Mouse (Mus musculus) erythroblast, embryonic 14.5 days (primary cell): Measurements from ENCODE around the gene Tmem201. TPM values are rescaled to one million over a fixed set of nuclear protein-coding genes. Genes with fewer than 3 reads are reported as not detected.
A peak's percentile ranks its signal among the peaks of the same experiment; 100 is the strongest.
"Not testable (repeated sequence)": the region's sequence is repeated elsewhere in the genome, so short reads cannot be mapped to it uniquely, and the experiment has no call there.

Source experiments
- H3K27me3 ChIP-seq: 2 replicates; pipeline ENCODE4 v1.6.1; 2012; ENCODE audit warnings: inconsistent platforms; ENCODE audit not compliant: control insufficient read depth
- H3K36me3 ChIP-seq: 2 replicates; pipeline ENCODE4 v1.6.1; 2012; ENCODE audit warnings: mild to moderate bottlenecking, inconsistent platforms; ENCODE audit not compliant: control insufficient read depth
- H3K4me1 ChIP-seq: 2 replicates; pipeline ENCODE4 v1.6.1; 2012; ENCODE audit warnings: inconsistent platforms; ENCODE audit not compliant: control insufficient read depth
- H3K4me3 ChIP-seq: replicated peaks from 2 replicates; pipeline ENCODE3; 2012; ENCODE audit warnings: moderate library complexity, mild to moderate bottlenecking, inconsistent platforms
- H3K9me3 ChIP-seq: 2 replicates; pipeline ENCODE4 v1.6.1; 2012; ENCODE audit warnings: low read length, inconsistent platforms, mixed read lengths; ENCODE audit not compliant: control insufficient read depth
- GATA1 ChIP-seq: IDR thresholded peaks from 2 replicates; pipeline ENCODE4 v1.6.1; 2012; ENCODE audit warnings: low read length, inconsistent platforms, mixed read lengths
- TAL1 ChIP-seq: IDR thresholded peaks from 3 replicates; pipeline ENCODE4 v1.6.1; 2012; ENCODE audit warnings: low read length, inconsistent platforms, mixed read lengths
- polyA plus RNA-seq: library from polyadenylated mRNA; stranded (reverse); fragments of >175 nt; gene quantifications from 2 replicates; pipeline ENCODE4 v1.2.3, GENCODE M21; 2012

The Tmem201 gene
- polyA plus RNA-seq, 1 experiment = 1.4 TPM

DNA sequence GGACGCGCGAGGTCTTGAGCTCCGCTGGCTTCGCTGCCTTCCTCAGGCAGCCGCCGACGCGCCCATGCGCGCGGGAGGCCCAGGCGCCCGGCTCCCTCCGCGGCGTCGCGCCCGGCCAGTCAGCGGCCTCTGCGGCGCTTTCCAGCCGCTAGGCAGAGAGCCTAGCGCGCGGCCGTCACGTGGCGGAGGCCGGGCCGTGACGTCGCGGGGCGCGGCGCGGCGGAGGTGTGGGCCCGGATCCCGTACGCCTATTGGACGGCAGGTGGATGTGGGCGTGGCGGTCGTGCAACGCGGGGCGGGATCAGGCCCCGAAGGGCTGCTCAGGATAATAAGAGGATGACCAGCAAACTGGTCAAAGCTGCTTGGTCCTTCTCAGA lies 36.2 kb upstream of the Tmem201 start, which contains the start of gene Slc25a33:
TSS of gene Slc25a33 (minus strand) at position 184 of the 377 bp plus-strand sequence.
- Histone ChIP-seq H3K4me1 (peaks cover 19% of the 10 kb centered on the region), H3K36me3 (peaks cover 2% of the 10 kb centered on the region; the same call in 1 of the 2 replicates), H3K4me3 (peak within 1 kb of the TSS; percentile 72), H3K27me3 (peaks cover 33% of the 10 kb centered on the region), H3K9me3 (no peaks in the 10 kb centered on the region)
- TF ChIP-seq TAL1 (no peak), GATA1 (no peak)

GRCm38 (mm10) chr4:149773408-149774093 lies 35.7 kb upstream of the Tmem201 start:
- peaks cover 2% of the 10 kb centered on the region; the same call in 1 of the 2 replicates for H3K36me3 ChIP-seq

DNA sequence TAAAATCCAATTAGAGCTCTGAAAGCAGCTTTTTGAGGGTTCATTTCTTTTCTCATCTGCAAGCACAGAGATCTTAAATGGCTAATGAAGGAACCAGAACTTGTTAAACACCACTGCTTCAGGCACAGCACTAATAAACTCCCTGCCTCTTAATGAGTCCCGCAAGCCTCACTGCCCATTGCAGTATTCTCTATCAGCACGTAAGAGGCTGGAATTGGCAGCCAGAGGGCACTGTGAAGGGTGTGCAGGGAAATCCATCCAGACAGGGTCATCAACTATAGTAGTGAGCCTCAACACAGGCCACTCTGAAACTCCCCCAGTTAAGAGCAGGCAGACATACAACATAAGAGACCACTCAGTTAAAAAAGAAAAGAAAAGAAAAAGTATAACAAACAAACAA lies 34.5 kb upstream of the Tmem201 start:
- H3K9me3 ChIP-seq = no peaks in the 10 kb centered on the region
- H3K27me3 ChIP-seq = peaks cover 28% of the 10 kb centered on the region
- peaks cover 19% of the 10 kb centered on the region for H3K4me1 ChIP-seq
- H3K4me3 ChIP-seq = no peak overlapping the region
- TF ChIP-seq GATA1 = no peak
- no peak for TF ChIP-seq TAL1
- H3K36me3 ChIP-seq = peaks cover 2% of the 10 kb centered on the region; the same call in 1 of the 2 replicates

More at GRCm38 (mm10) chr4:149773408-149774093, 35.7 kb upstream of the Tmem201 start:
- H3K27me3 ChIP-seq = peaks cover 33% of the 10 kb centered on the region
- TF ChIP-seq GATA1 (no peak), TAL1 (no peak)
- H3K9me3 ChIP-seq = no peaks in the 10 kb centered on the region
- H3K4me1 ChIP-seq = peaks cover 19% of the 10 kb centered on the region
- H3K4me3 ChIP-seq = peak overlapping the region; percentile 72

DNA sequence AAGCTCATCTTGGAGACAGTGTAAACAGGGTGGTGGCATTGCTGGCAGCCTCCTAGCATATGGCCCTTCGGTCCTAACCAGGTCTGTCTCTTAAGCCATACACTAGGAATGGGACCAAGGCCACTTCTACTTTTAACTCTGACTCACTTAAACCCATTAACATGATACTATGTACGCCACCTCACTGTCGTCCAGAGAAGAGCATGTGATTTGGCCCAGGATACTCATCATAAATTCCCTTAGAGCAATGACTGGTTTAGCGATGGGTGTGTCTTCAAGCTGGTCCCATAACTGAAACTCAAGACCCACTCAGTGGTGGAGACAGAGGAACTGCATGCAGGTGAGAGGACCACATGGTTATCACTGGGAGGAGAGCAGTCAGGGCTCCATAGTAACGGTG lies 27.4 kb upstream of the Tmem201 start:
- TF ChIP-seq GATA1 (no peak), TAL1 (no peak)
- peaks cover 12% of the 10 kb centered on the region for H3K36me3 ChIP-seq
- no peaks in the 10 kb centered on the region; the same call in 1 of the 2 replicates for H3K4me1 ChIP-seq
- no peaks in the 10 kb centered on the region for H3K9me3 ChIP-seq
- H3K27me3 ChIP-seq = no peaks in the 10 kb centered on the region
- H3K4me3 ChIP-seq = no peak overlapping the region

GRCm38 (mm10) chr4:149763335-149763734 lies 25.5 kb upstream of the Tmem201 start:
- H3K36me3 ChIP-seq = peaks cover 16% of the 10 kb centered on the region
- H3K4me1 ChIP-seq = no peaks in the 10 kb centered on the region

DNA sequence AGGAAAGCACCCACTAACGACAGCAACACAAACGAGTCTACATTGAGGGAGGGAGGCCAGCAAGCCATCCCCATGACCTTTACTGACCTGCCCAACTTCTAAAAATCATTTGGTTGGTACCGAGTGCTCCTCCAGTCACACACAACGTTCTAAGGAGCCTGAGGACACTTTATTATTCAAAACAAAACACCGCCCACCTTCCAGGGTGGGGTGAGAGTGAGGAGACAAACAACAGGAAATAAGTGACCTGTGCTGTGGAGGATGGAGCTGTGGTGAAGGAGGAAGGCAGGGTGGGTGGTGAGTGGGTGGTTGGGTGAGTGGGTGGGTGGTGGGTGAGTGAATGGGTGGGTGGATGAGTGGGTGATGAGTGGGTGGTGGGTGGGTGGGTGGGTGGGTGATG lies 21.7 kb upstream of the Tmem201 start:
- H3K36me3 ChIP-seq = peaks cover 22% of the 10 kb centered on the region
- no peak overlapping the region for H3K4me3 ChIP-seq
- no peak for TF ChIP-seq GATA1
- H3K27me3 ChIP-seq = no peaks in the 10 kb centered on the region
- no peaks in the 10 kb centered on the region for H3K4me1 ChIP-seq
- H3K9me3 ChIP-seq = no peaks in the 10 kb centered on the region

More at GRCm38 (mm10) chr4:149763335-149763734, 25.5 kb upstream of the Tmem201 start:
- no peaks in the 10 kb centered on the region for H3K9me3 ChIP-seq
- H3K27me3 ChIP-seq = no peaks in the 10 kb centered on the region
- TF ChIP-seq TAL1 = no peak
- no peak for TF ChIP-seq GATA1
- H3K4me3 ChIP-seq = no peak overlapping the region

- Histone ChIP-seq H3K4me1 (no peaks in the 10 kb centered on the region), H3K4me3 (no peak overlapping the region), H3K9me3 (no peaks in the 10 kb centered on the region), H3K36me3 (peaks cover 25% of the 10 kb centered on the region), H3K27me3 (no peaks in the 10 kb centered on the region)
- no peak for TF ChIP-seq TAL1
- no peak for TF ChIP-seq GATA1
Measured at GRCm38 (mm10) chr4:149758423-149758822, 20.6 kb upstream of the Tmem201 start.

DNA sequence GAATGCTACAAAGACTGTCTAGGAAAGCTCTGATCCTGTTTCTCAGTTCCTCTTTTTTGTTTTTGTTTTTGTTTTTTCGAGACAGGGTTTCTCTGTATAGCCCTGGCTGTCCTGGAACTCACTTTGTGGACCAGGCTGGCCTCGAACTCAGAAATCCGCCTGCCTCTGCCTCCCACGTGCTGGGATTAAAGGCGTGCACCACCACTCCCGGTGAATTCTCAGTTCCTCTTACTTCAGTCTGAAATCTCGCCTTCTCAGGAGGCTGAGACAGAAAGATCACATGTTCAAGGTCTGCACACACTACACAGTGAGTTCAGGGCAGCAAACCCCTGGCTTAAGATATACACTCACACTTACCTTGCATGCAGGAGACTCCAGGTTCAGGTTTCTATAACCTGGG lies 18.7 kb upstream of the Tmem201 start:
- H3K27me3 ChIP-seq, H3K4me3 ChIP-seq, H3K9me3 ChIP-seq, H3K4me1 ChIP-seq: not testable (repeated sequence)
- peaks cover 19% of the 10 kb centered on the region for H3K36me3 ChIP-seq

GRCm38 (mm10) chr4:149752836-149753235 lies 15.0 kb upstream of the Tmem201 start:
- TF ChIP-seq GATA1 = no peak
- TF ChIP-seq TAL1 = no peak
- Histone ChIP-seq H3K27me3 (no peaks in the 10 kb centered on the region), H3K9me3 (no peaks in the 10 kb centered on the region), H3K4me1 (peaks cover 3% of the 10 kb centered on the region), H3K36me3 (peaks cover 20% of the 10 kb centered on the region), H3K4me3 (no peak overlapping the region)

- peaks cover 20% of the 10 kb centered on the region for H3K36me3 ChIP-seq
- no peak overlapping the region for H3K4me3 ChIP-seq
- no peaks in the 10 kb centered on the region for H3K9me3 ChIP-seq
- no peaks in the 10 kb centered on the region for H3K27me3 ChIP-seq
- peaks cover 3% of the 10 kb centered on the region for H3K4me1 ChIP-seq
- no peak for TF ChIP-seq TAL1
- no peak for TF ChIP-seq GATA1
Measured at GRCm38 (mm10) chr4:149752124-149752799, 14.4 kb upstream of the Tmem201 start.
